Mouse (Mus musculus) urinary bladder, postnatal 10 days (tissue): ENCODE data around the gene Pabpc1l.

Source experiments
- DNase-seq: peaks from one replicate; pipeline ENCODE4 v3.0.0; 2022; ENCODE audit warnings: low spot score

Gene Pabpc1l

GRCm38 (mm10) chr2:164025150-164025549 is at the start of gene Pabpc1l:
Gene Pabpc1l, plus strand, starts transcription at chr2:164025450.
- no peak for DNase-seq

DNA sequence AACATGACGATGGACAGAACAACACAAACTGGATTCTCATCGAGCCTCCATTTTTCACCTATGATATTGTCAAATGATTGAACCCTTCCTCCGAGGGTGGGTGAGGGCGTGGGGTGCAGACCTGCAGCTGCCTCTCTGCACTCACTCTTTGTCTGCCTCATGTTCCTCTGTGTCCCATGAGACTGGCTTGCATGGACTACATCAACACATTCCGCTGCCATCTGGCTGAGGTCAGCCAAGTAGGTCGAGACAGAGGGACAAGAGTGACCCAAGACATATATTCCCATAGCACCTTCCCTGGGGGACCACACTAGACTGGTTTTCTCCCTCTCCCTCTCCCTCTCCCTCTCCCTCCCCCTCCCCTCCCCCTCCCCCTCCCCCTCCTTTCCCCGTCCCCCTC is 48.8 kb upstream of the Pabpc1l start:
- DNase-seq, result no peak

GRCm38 (mm10) chr2:163987233-163987632 is 38.0 kb upstream of the Pabpc1l start:
- no peak for DNase-seq

DNA sequence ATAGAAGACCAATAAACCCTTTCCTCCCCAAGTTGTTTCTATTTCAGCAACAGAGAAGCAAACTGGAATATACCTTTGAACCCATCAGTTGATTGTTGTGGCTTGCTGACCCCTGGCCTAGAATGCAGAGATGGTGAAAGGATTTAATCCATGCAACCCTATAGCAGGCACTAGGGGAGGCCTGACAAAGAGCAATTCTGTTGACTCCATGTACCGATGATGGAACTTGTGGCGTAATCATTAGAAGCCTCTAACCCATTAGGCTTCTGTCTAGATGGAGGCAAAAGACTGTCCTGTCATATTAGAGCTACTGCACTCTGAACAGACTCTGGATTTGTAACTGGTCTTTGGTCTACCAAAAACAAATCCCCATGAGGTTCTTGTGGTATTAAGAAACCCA is 32.4 kb upstream of the Pabpc1l start:
- no peak for DNase-seq

DNA sequence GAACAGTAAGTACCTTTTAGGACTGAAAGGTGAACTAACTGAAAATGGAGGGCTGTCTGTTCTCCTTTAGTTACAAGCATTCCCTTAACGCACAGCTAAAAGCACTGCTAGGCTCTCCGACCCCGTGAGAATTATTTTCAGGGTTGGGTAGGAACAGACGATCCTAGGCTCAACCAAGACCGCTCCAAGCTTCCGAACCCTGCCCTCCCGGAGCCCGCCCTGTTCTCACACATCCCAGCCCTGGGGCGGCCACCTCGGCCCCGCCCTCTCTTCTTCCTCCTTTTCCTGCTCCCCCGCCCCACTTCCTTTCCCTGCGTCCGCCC is 30.6 kb upstream of the Pabpc1l start, which contains the start of gene Ywhab:
TSS of gene Ywhab (plus strand) at position 307 of the 323 bp plus-strand sequence.
- peak; percentile 77 for DNase-seq

- no peak for DNase-seq
Observed at GRCm38 (mm10) chr2:163994977-163995862, 30.0 kb upstream of the Pabpc1l start.

GRCm38 (mm10) chr2:163996275-163996674 is 29.0 kb upstream of the Pabpc1l start:
- no peak for DNase-seq

DNA sequence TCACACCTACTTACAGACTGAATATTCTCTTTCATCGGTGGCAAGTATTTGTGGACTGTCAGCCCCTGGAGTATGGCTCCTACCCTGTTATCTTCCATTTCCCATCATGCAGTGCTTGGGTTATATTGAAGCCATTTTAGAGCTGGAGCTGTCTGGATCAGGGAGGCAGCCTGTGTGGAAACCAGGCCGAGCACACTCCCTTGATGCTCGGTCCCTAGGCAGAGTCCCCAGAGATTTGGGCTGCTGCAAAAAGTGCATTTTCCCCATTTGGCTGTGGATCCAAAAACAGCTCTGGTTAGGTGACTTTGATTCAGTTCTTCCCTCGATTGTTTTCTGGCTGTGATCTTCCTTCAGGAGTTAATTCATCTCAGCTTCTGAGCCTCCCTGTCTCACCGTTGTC is 28.4 kb upstream of the Pabpc1l start:
- DNase-seq, result no peak

GRCm38 (mm10) chr2:163998981-163999380 is 26.3 kb upstream of the Pabpc1l start:
- no peak for DNase-seq

DNA sequence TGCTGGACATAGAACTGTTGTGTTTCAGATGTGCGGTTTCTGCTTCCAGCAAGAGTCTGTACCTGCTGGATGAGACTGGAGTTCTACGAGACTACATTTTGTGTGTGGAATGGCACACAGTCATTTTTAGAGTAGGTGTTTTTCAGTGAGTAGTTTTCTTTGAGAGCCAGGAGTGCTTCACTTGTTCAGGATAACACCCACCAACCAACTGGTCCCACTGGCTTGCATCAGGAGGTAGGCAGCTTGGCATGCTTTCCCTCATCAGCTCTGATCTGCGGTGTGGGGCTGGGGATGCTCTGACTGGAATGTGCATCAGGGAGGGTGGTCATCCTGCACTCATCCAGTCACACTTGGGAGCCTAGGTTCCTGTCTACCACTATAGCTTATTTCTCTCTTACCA is 22.6 kb upstream of the Pabpc1l start:
- DNase-seq, result no peak

GRCm38 (mm10) chr2:164004503-164004902 is 20.7 kb upstream of the Pabpc1l start:
- DNase-seq, result no peak

DNA sequence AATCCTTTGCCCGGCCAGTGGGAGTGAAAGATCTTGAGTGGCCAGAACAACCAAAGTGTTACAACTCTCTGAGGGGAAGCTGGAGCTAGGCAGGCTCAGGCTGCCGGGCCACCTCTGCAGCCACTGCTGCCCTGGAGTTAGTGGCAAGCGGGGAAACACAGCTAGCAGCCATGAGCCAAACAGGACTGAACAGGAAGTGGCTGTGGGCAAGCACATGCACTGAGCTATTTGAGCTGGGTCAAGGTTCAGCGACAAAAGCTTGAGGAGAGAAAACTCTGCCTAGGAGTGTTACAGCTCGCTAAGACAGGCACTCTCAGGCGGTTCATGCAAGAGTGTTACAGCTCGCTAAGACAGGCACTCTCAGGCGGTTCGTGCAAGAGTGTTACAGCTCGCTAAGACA is 18.3 kb upstream of the Pabpc1l start:
- no peak for DNase-seq

- DNase-seq, result no peak
Observed at GRCm38 (mm10) chr2:164007547-164007946, 17.7 kb upstream of the Pabpc1l start.

DNA sequence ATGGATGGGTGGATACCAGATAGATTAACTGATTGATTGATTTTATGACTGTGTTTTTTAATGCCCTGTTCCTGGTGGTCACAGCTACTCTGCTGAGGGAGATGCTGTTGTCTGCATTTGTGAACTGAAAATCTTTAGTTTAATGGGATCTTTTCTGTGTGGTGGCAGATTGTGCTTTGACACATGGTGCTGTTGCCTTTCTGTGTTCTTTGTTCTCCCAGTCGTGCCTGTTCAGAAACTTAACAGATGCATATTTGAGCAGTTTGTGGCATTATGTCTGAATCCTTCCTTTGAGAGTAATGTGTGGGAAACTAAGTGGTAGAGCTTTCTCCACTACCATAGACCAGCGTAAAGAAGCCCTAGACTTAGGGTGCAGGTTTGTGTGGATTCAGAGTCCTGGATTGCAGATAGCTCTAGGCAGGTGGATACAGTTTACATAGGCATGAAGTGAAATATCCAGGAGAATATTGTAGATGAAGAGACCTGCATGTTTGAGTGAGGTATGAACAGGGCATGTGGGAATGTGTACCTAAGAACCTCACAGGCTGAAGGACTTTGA is 17.2 kb upstream of the Pabpc1l start:
- DNase-seq, result no peak

GRCm38 (mm10) chr2:164009227-164009626 is 16.0 kb upstream of the Pabpc1l start:
- no peak for DNase-seq

DNA sequence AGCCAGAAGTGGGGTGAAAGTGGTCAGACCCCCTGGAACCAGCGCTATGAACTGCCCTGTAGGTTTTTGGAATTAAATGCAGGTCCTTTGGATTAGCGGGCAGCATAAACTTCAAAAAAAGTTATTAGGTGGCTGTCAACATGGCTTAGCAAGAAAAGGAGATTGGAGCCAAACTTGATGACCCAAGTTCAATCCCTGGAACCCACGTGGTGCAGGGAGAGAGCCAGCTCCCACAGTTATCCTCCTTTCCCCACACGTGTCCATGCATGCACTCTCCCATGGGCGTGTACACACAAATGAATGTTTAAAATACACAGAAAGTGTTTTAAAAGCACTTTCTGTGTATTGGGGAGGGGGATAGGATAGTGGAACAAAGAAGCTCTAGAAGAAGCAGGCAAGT is 14.8 kb upstream of the Pabpc1l start:
- DNase-seq, result no peak

GRCm38 (mm10) chr2:164010944-164011343 is 14.3 kb upstream of the Pabpc1l start:
- DNase-seq, result no peak

DNA sequence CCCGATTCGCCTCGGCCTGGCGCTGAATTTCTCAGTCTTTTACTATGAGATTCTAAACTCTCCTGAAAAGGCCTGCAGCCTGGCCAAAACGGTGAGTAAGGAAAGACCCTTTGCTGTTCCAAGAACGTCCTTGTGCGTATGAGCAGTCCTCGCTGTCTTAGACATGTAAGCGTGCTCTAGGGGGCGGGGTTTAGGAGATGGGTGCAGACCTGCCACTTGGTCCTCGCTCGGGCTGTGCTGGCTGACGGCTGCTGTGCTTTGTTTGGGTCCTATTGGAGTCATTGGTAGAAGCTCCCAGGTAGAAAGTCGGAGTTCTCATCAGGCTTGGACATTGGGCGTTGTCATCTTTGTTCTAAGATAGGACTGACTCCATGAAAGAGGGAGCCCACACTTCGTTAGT is 9.9 kb upstream of the Pabpc1l start:
- no peak for DNase-seq

DNA sequence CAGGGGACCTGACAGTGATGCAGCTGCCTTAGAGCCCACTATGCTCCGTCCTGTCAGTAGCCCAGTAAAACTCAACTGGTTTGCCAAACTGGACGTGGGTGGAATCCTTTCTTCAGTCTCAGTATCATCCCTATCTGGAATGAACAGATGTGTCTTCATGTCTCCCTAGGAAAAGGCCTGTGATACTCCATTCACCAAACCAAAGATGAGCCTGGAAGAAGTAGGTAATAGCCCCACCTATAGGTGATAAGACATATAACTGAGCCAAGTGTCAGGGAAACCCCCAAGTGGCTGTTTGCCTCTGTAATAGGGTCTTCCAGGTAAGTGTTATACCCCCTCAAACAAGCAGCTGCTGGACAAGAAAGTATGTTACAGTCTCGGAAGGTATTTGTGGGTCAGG is 6.3 kb upstream of the Pabpc1l start:
- no peak for DNase-seq

- DNase-seq, result no peak
Observed at GRCm38 (mm10) chr2:164019943-164020342, 5.3 kb upstream of the Pabpc1l start.

DNA sequence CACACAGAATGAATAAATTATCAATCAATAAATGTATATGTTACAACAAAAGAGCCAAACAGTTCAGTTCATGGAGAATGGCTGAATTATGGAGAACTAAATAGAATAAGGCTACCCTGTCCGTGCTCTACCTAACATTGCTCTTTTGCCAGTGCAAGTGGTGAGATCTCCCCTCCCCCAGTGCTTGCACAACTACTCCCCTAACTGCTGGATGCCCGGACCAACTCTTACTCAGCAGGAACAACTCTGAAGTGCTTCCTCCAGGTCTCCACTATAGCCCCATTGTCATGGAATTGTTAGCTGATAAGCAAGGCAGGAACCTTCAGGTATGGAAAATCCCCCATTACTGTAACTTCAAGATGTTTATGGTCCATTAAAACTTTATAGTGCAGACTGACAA is 3.1 kb upstream of the Pabpc1l start:
- no peak for DNase-seq

GRCm38 (mm10) chr2:164031147-164031546 is 5.9 kb downstream of the Pabpc1l start:
- DNase-seq, result no peak

DNA sequence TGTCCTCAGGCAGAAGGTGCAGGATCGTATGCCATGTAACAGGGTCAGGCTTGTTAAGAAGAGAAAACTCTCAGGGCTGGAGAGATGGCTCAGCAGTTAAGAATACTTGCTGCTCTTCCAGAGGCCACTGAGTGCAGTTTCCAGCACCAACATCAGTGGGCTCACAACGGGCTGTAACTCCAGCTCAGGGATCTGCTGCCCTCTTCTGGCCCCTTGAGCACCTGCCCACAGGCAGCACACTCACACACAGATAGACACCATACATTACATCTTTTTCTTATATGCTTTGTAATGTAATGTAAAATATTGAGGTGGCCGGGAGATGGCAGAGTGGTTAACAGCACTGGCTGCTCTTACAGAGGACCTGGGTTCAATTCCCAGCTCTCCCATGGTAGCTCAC is 7.7 kb downstream of the Pabpc1l start:
- no peak for DNase-seq

GRCm38 (mm10) chr2:164036520-164037019 is 11.3 kb downstream of the Pabpc1l start:
- no peak for DNase-seq
